Mouse (Mus musculus) brain, embryonic 14.5 days (tissue): Measurements from ENCODE around the gene Hyal3.

Source experiments
- CTCF ChIP-seq: fragments of 200-500 bp; IDR thresholded peaks from 2 replicates; pipeline ENCODE4 v1.5.1; 2012; ENCODE audit warnings: inconsistent platforms, mild to moderate bottlenecking, moderate library complexity, borderline replicate concordance; ENCODE audit not compliant: insufficient read depth, insufficient read length; ENCODE audit errors: extremely low read depth
- POLR2A ChIP-seq: fragments of 200-500 bp; IDR thresholded peaks from 2 replicates; pipeline ENCODE4 v1.6.1; 2012; ENCODE audit warnings: mild to moderate bottlenecking, inconsistent platforms, borderline replicate concordance; ENCODE audit not compliant: poor library complexity, insufficient read depth, insufficient read length, severe bottlenecking; ENCODE audit errors: extremely low read depth

DNA sequence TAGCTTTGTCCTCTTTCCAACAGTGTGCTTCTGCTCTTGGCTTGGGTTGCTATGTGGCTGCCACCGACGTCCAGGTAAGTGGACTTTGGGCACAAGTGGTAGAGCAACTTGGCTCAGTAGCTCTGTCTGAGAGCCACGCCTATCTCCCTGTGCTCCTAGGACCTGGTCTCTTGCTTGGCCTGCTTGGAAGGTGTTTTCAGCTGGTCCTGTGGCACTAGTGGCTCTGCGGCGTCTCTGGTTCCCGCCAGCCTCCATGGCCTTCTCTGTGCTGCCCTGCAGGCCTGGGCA, 10.1 kb downstream of the Hyal3 start:
- TF ChIP-seq CTCF (no peak), POLR2A (no peak)
